Mouse (Mus musculus): ENCODE data around the gene Syngap1.
A peak's percentile ranks its signal among the peaks of the same experiment; 100 is the strongest.
"Not testable (repeated sequence)": the region's sequence is repeated elsewhere in the genome, so short reads cannot be mapped to it uniquely, and the experiment has no call there.

Gene Syngap1

GRCm38 (mm10) chr17:26956895-26957294 lies 15.8 kb downstream of the Syngap1 start:
- DNase-seq = no peak

DNA sequence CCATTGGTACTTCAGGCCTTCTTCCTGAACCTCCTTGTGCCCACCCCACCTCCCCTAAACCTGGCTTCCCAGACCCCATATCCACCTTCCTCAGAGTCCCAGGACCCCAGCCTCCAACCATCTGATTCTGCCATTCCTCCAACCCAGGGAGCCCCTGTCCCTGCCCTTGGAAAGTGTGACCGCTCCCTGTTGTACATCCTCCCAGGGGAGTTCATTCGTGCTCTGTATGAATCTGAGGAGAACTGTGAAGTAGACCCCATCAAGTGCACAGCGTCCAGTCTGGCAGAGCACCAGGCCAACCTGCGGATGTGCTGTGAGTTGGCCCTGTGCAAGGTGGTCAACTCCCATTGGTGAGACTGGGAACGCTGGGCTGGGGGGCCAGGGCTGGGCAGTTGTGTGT lies 16.8 kb downstream of the Syngap1 start:
- peak; percentile 5 for DNase-seq

GRCm38 (mm10) chr17:26958880-26959279 lies 17.8 kb downstream of the Syngap1 start:
- DNase-seq = peak; percentile 5

- no peak for DNase-seq
Observed at GRCm38 (mm10) chr17:26959815-26960214, 18.8 kb downstream of the Syngap1 start.

GRCm38 (mm10) chr17:26961572-26962240 lies 20.7 kb downstream of the Syngap1 start:
- no peak for DNase-seq

DNA sequence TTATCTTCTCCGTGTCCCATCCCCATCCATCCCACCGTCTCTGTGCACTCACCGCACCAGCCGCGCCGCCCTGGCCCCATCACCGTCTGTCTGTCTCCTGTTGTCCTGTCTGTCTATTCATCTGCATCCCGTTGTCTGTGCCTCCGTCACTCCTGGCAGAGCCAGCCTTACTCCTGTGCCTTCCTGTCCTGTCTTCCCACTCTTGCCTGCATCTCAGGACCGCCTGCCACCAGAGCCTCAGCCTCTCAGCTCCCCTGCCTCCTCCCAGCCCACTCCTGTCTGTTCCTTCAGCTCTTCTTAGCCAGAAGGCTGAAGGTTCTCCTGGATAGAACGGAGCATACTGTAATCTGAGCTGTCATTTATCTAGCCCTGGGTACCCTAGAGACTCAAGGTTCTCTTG lies 25.9 kb downstream of the Syngap1 start:
- no peak for DNase-seq

- DNase-seq = no peak
Observed at GRCm38 (mm10) chr17:26967477-26967876, 26.4 kb downstream of the Syngap1 start.

DNA sequence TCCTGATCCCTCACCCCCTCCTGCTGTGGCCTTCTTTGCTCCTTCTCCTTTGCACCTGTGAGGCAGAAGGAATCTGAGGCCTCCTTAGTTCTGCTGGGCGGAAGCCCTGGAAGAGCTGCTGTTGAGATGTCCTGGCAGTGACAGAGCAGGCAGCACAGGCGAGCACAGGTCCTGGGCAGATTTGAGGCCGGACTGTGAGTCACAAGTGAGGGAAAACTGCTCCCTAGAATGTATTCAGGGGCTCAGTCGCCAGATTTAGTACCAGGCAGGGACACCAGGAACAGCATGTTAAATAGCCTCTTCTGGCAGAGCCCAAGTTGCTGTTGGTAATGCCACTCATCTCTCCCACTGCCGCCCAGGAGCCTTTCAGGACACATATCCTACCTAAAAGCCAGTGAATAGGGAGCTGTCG lies 27.2 kb downstream of the Syngap1 start:
- no peak for DNase-seq

DNA sequence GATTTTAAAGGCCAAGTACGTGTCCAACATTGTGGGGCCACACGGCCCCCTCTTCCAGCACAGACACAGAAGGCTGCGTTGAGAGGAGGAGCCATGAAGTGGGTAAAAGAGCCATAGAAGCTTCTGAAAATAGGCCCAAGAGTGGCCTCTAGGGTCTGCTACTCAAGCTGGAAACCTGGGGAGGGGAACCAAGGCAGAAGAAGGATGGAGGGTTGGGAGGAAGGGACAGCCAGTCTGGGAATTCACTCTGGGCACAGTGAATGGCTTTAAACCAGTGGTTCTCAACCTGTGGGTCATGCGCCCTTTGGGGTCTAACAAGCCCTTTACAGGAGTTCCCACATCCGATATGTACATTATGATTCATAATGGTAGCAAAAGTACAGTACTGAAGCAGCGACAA lies 28.2 kb downstream of the Syngap1 start:
- no peak for DNase-seq

DNA sequence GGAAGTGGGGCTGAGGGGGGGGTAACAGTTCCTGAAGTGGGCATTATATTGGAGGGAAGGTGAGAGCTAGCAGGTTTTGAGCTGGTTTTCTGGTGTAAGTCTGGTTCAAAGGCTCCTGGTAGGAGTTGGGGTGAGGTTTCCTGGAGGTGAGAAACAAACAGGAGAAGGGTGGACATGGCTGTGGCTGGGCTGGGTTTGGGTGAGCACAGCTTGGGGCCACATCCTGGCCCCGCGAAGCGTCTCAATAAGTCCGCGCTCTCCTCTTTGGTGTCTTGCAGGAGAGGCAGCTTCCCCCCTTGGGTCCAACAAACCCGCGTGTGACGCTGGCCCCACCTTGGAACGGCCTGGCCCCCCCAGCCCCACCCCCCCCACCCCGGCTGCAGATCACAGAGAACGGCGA lies 29.2 kb downstream of the Syngap1 start:
- DNase-seq = no peak

- no peak for DNase-seq
Observed at GRCm38 (mm10) chr17:26971247-26971905, 30.3 kb downstream of the Syngap1 start.

GRCm38 (mm10) chr17:26972107-26972506 lies 31.1 kb downstream of the Syngap1 start:
- no peak for DNase-seq

- DNase-seq = peak; percentile 93
Observed at GRCm38 (mm10) chr17:26972703-26973574, 31.9 kb downstream of the Syngap1 start, which contains the start of gene Zbtb9. TSS of gene Zbtb9 (plus strand) at chr17:26973167.

DNA sequence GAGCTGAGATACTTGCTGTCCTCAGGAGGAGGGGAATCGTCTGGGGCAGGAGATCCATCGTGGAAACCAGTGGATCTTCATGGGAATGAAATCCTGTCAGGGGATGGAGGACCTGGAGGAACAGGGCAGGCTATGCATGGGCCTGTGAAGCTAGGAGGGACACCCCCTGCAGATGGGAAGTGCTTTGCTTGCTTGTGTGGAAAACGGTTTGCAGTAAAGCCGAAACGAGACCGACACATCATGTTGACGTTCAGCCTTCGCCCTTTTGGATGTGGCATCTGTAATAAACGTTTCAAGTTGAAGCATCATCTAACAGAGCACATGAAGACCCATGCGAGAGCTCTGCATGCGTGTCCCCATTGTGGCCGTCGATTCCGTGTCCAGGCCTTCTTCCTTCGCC lies 33.5 kb downstream of the Syngap1 start:
- no peak for DNase-seq

GRCm38 (mm10) chr17:26975415-26975814 lies 34.4 kb downstream of the Syngap1 start:
- DNase-seq = no peak

DNA sequence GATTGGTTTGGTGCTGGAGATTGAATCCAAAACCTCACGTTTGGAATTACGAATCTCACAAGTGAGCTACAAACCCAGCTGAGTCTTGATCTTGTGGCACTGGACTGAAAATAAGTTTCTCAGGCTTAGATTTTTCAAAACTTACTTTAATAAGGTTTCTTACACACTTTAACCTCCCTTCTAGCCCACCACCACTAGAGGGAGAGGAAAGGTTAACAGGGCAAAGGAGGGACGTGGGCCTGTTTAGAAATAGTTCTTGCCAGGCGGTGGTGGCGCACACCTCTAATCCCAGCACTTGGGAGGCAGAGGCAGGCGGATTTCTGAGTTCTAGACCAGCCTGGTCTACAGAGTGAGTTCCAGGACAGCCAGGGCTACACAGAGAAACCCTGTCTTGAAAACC lies 36.3 kb downstream of the Syngap1 start:
- DNase-seq = not testable (repeated sequence)

DNA sequence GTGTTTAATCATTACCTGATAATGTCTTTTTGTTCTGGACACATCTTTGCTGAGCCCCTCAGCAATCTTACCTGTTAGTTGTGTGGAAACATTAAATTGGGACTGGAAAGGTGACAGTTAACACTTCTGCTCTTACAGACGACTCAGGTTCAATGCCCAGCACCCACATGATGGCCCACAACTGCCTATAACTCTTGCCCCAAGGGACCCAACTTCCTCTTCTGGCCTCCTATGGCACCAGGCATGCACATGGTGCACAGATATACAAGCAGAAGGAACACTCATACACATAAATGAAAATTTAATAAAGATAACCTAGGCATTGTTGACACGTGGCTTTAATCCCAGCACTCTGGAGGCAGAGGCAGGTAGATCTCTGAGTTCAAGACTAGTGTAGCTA lies 38.4 kb downstream of the Syngap1 start:
- no peak for DNase-seq

- no peak for DNase-seq
Observed at GRCm38 (mm10) chr17:26981050-26981449, 40.0 kb downstream of the Syngap1 start.

DNA sequence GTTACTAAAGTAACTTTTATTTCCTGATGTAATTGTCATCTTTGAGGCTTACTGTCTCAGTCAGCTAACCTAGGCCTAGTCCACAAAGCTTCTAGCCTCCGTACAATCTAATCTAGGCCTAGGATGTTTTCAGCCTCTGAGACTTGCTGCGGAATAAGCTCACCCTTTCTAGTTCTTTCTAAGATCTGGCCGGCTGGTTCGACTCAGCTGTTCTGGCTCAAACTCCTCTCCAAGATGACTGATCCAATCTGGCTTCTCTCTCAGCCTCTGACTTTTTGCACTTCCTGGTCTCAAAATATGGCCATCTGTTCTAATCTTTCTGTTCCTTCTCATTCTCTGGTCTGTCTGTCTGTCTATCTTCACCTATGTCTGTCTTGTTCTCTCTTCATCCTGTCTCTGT lies 42.3 kb downstream of the Syngap1 start:
- DNase-seq = no peak

GRCm38 (mm10) chr17:26985503-26986179 lies 44.6 kb downstream of the Syngap1 start:
- DNase-seq = no peak

- DNase-seq = no peak
Observed at GRCm38 (mm10) chr17:26990521-26990920, 49.5 kb downstream of the Syngap1 start.

DNA sequence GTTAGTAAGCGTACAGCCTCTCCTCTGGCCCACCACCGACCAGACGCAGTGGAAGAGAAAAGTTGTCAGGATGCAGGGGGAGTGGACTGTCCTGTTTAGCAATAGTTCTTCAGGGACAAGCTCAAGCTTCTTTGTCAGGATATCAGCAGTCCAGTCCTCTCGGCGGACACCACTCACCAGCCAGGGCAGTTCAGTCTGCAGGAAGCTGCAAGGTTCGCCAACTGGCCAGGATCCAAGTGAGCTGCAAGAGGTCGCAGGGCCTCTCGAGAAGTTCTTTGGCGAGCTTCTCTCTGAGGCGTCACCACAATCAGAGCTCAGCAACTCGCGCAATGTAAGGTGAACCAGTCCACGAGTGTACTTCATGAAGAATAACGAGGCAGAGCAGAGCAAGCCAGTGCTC lies 53.4 kb downstream of the Syngap1 start:
- no peak for DNase-seq

GRCm38 (mm10) chr17:26995006-26995405 lies 54.0 kb downstream of the Syngap1 start:
- no peak for DNase-seq
